Mouse (Mus musculus) urinary bladder, postnatal 4 days (tissue): ENCODE data around the gene Ffar1.
"Not testable (repeated sequence)": the region's sequence is repeated elsewhere in the genome, so short reads cannot be mapped to it uniquely, and the experiment has no call there.

Experiments used
- DNase-seq, 2 experiments: peaks; one replicate each; pipeline ENCODE4 v3.0.0; 2021 to 2022; ENCODE audit warnings: low spot score in 2 of 2

The Ffar1 gene

DNA sequence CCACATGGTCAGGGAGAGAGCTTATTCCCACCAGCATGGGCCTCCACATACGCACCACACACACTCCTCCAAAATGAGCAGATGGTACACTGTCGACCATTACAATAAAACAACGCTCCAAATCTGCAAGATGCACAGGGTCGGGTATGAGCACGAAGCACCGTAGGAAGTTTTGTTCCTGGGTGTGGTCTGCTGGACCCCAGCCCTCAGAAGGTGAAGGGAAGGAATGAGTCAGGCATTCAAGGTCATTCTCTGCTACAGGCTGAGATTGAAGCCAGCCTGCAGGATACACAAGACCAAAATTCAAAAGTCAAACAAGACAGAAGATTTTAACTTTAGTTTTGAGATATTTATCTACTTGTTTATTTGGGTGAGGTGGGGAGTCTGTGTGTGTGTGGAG, 13.4 kb downstream of the Ffar1 start:
- DNase-seq = no peak

DNA sequence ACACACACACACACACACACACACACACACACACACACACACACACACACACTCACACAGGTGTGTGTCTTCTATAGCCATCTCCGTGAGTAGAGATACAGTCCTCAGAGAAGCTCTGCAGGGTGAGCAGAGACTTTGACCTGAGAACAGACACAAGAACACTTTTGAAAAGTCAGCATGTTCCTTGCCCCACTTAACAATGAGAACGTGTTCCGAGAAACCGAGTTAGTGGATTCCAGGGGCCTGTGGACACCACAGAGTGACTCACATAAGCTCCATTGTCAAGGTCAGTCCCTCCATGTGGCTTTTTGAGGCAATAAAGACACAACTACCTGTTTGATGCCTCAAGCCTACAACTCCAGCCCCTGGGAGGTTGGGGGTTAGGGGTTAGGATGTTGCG, 14.0 kb downstream of the Ffar1 start:
- DNase-seq = no peak

DNA sequence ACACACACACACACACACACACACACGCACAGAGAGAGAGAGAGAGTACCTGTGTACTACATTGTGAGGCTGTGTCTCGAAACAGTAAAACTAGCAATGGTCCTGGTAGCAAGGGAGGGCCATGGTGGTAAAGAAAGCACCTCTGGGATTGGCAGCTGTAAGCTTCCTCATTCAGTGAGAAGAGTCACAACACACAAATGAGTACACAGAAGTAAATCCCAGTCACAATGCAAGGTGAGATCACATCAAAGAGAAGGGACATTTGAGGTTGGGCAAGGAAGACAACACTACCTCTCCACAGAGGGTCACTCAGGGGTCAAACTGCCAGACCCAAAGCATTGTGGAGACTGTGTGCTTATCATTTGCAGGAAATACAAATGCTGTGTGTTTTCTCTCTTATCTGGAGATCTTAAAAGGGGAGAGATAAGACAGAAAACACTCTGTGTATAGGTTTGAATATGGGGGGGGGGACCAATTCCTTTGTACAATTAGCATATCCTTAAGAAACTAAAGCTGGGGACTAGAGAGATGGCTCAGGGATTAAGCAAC, 14.8 kb downstream of the Ffar1 start:
- no peak for DNase-seq

DNA sequence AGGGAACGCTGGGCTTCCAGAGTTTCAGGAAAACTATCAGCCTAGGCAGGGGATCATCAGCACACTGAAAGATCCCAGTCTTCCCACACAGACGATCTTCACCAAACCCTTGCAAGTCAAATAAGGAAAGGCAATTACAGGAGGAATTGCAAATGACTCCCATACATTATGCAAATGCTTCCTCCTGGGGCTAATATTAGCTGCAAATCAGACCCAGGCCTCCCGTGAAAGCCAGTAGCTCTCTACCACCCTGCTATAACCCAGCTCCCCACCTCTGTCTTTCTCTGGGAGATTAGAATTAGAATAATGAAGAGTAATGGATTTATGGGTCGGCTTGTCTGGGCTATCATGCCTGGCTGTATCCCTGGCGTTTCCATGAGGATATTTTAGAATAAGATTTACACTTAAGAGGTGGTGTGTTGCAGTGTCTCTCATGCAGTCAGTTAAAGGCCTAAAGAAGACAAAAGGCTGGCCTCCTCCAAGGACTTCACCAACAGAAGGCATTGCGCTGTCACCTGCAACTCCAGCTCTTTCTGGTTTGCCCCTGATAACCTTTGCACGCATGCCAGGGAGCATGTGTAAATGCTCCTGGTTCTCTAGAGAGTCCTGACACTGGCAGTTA, 16.6 kb downstream of the Ffar1 start:
- DNase-seq = no peak

DNA sequence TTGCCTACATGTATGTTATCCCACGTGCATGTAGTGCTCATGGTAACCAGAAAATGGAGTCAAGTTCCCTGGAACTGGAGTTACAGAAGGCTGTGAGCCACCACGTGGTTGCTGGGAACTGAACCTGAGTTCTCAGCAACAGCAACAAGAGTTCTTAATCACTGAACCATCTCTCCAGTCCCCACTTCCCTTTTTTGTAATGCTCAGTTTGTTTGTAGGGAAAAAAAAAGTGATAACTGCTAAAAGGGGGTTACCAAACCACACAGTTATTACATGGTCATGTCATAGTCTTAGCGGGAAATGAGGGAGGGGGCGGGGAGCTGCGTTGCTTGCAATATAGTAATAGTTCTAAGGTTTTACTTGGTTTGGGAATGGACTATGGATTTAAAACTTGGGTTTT, 19.3 kb downstream of the Ffar1 start:
- no peak for DNase-seq

DNA sequence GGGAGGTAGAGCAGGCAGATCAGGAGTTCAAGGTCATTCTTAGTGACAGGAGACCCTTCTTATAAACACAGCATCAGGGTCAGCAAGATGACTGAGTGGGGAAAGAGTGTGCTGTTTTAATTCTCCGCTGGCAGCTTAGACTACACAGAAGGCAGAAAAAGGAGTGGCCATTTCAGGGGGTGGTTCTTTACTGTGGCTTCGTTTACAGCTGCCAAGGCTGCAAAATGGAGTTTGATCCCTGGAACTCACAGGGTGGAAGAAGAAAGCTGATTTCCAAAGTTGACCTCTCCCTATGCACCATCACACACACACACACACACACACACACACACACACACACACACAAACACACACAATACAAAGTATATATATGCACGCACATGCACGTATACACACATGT, 20.0 kb downstream of the Ffar1 start:
- DNase-seq = no peak

DNA sequence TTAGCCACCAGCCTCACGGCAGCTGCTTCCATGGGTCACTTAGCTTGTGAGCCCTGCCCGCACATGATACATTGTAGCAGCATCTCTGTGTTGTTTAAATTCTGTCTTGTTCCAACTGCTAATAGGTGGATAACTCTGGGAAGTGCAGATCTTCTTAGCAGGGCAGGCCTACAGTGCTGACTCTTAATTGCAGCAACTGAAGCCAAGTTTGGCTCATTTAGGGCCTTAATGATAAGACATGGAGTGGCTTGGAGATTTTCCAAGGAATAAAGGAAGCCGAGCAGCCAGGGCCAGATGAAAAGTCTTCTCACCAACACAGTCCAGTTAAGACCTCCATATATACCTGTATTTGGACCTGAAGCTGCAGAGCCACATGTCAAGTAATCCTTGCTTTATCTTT, 21.1 kb downstream of the Ffar1 start:
- DNase-seq = no peak

DNA sequence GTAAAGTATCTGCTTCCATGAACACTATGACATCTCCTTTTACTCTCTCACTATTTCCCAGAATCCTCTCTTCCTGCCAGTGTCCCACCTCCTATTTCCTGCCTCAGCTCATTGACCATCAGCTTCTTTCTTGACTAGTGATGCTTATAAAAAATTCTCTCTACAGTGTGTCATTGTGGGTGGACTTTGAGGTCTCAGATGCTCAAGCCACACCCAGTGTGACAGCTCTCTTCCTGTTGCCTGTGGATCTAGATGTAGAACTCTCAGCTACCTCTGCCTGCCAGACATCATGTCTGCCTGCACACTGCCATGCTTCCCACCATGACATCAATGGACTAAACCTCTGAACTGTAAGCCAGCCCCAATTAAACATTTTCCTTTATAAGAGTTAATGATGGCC, 24.1 kb downstream of the Ffar1 start:
- DNase-seq = no peak

DNA sequence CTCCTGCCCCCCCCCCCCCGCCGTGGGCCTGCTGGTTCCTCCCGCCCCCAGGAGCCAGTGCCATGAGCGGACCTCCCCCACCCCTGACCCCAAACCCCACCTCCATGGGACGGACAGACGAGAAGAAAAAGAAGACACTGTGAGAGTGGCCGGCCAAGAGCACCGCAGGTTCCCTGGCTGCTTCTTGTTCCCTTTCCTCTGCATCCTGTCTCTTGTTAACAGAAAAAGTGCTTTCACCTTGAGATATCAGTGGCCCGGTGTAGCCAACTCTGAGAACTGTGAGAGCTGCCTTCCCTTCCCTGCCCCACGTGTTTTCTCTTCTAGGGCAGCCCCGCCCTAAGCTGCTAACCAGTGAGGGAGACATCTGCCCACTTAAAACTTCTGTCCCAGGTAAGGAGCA, 28.7 kb downstream of the Ffar1 start:
- not testable (repeated sequence) for DNase-seq

DNA sequence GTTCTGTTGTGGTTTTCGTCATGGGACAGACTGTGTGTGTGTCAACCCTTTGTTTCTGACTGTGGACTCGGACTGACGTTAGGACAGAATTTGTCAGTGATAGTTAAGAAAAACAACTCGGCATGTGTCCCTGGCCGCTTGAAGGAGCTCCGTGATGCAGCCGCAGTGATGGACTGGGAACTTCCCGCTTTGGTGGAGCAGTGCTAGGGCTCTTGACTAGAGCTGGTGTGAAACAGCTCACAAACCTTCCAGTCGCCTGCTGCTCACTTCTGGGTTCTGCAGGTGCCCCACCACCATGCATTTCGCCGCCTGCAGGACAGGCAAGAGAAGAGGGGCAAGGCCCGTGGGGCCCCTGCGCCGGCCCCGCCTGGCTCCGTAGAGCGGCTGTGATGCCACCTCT, 29.1 kb downstream of the Ffar1 start:
- DNase-seq = no peak

DNA sequence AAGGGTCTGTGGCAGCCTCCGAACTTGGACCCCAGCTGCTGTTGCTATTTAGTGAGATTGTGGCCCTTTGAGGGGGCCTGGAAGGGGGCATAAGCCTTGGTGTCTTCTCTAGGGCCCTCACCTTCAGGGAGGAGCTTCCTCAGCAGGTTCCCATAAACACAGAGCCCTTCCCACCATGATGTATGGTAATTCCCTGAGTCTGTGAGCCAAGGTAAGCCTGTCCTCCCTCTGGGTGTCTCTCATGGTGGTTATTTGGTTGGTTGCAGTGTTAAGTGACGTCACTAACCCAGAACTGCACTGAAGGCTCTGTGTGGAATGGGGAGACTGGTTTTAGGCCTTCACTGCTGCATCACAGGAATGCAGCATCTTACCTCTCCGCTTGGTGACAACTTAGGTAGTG, 31.9 kb downstream of the Ffar1 start:
- DNase-seq = no peak

DNA sequence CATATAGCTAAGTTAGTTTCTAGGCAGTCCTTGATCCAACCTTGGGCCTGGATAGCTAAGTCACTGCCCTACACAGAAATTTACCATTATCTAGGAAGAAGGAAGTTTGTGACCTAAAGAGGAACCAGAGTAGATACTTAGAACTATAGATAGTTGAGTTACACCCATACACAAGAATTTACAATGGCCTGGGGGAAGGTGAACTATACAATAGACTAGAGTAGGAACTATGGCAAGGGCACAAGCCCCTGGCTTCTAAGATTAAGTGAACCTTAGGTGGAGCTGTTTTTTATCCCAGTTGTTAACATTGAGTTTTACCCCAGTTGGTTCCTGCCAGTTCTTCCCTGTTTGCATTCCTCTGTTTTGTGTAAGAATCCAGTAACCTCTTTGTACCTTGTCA, 32.5 kb downstream of the Ffar1 start:
- not testable (repeated sequence) for DNase-seq

DNA sequence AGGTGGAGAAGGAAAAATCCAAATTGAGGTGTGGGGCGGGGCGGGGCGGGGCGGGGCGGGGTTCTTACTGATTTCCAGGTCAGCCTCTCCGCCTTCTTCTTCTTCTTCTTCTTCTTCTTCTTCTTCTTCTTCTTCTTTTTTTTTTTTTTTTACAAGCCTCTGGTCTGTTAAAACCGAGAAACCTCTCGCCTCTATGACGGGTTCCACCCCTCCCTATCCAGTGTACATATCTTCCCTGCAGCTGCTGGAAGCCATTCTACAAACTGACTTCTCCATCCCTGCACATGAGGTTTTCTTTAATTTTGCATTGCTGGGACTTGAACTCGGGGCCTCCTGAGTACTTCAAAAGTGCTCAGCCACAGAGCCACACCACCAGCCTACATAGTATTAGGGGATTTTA, 34.7 kb downstream of the Ffar1 start:
- DNase-seq = no peak

DNA sequence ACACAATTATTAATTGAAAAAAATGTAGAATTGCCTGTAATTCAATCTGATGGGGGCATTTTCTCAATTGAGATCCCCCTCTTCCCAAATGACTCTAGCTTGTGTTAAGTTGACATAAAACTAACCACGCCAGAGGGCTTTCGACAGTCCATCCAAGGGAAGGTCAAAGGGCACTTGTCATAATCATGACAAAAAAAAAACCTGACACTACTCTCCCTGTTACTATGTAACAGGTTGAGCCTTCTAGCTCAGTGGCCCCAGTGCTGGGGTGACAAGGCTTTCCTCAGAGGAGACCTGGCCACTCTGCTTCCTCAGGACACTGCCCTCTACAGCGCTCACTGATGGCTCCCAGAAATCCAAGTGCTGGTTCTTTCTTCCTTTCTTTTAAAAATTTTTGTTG, 37.1 kb downstream of the Ffar1 start:
- DNase-seq = no peak

DNA sequence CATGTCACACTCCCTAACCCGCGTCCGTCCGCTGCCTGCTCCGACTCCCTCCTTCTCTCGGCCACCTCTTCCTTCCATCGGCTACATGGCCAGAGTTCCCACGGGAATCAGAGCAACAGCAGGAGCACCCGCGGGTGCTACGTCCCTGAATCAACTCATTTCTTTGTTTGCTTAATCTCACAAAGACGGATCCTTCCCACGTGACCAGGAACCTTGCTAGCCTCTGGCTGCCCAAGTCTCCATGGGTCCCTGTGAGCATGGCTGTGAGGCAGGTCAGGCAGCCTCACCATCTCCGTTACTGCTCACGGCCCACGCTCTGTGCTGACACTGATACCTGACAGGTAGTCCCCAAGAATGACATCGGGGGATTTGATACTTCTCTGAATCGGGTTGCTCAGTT, 37.7 kb downstream of the Ffar1 start, which contains the start of gene Ffar2:
TSS of gene Ffar2 (minus strand) at position 101 of the 400 bp plus-strand sequence.
- DNase-seq = no peak

DNA sequence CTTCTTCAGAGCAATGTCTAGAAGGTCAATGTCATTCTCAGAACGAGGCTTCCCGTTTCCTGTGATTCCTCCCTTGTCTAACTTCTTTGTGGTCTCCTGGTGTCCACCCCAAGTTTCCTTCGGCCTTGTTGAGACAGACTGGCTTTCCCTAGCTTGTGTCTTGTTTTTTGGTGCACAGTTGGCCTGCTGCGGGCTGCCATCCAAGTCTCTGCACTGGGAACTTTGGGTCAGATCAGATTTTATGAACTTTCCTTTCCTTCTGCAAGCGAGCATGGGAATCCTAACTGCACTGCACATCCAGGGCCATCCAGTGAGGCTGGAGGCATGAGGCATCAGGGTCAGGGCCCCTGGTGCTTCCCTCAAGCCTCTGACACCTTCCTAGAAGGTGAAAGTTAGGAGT, 39.8 kb downstream of the Ffar1 start:
- DNase-seq = no peak

DNA sequence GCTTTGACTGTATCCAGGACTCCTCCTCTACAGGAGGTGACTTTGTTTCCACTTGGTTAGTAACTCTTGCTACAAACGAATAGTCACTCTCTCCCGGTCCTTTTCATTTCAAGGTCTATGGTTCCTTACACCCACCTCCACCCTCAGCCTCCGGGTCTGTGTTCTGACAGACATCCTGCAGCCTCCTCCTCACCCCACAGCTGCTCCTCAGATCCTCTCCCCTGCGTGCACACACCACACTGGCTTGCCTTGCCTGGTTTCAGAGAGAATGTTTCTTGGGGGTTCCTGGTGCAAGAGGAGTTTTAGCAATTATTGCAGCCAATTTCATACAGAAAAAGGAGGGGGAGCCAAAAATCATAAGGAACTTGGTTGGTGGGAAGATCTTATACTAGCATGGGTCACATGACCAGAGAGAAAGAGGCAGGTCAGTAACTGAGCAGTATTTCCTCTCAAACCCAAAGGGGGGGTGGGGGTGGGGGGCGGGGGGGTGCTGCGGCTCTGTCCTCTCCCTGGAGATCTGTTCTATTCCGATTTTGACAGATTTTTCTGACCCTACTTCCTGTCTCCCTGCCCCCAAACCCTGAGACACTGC, 40.4 kb downstream of the Ffar1 start:
- DNase-seq = no peak

DNA sequence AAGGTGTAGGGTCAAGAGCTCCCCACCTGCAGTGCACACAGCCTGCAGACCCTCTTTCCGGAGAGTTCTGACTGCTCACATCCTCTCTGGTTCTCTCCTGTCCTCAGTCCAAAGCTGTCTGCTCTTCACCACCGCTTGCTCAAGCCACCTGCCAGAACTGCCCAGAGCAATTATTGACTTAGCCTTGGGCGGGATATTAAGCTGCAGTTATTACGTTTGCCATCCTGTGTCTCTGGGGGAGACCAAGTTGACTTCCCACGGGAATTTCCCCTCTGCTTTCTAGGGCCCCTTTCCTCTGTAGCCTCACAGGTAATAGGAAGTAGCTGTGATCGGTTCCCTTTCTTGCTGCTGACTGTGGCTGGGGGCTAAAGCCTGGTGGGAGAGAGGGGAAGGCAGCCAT, 41.2 kb downstream of the Ffar1 start:
- no peak for DNase-seq

DNA sequence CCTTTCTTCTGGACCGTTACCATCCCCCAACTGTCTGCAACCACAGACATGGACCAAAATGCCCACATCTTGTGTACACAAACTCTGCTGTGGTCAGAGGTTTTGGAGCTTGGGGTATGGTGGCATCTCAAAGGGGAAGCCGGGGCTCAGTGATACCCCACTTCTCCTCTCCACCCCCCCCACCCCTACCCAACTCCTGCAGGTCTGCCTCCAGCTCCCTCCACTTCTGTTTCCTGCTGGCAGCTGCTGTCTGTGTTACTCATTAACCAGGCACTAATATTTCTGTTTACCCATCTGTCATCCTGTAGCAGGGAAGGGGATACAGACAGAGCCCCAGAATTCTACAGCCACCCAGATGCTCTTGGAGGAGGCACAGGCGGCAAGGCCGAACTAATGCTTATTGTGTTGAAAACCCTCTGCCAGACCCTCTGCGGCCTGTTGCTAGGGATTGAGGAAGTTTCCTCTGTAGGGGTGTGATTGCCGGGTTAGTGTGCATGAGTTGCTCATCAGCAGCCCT, 49.0 kb downstream of the Ffar1 start:
- no peak for DNase-seq

DNA sequence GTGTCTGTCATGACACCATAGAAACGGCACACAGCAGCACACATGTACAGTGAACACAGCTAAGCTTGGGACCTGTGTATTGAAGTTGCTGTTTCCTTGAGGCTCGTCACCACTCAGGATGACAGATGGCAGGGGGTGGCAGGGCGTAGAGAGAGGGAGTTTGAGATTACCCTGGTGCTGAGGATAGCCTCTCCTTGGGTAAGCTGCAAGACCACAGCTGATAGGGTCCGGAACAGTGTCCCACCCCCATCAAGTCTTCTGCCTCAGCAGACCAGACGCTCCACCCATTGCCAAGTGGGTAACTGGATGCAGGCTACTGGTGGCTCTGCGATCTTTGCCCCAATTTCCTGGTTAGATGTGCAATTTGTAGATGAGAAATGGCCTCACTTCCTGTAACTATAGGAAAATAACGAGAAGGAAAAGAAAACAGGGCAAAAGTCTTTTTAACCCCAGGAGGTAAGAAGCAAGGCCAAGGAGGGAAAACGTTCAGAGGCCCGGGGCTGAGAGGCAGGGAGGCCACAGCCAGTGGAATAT, 49.5 kb downstream of the Ffar1 start:
- DNase-seq = no peak

DNA sequence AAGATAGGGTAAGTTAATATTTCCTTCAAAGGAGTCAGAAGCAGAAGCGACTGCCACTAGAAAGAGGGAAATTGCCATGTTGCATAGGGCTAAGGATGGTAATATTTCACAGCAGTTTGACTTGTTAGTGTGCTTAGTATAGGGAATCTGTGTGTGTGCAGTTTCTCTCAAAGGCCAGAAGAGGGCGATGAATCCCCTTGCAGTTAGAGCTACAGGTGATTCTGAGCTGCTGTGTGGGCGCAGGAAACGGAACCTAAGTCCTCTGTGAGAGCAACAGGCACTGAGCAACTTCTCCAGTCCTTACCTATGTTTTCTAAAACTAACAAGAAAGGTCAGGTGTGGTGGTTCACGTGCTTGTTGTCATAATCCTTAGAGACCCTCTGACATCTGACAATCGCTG, 51.0 kb downstream of the Ffar1 start:
- no peak for DNase-seq
